Comparison of ENCODE assay signal across 9 mouse cellular contexts in the genomic region with DNA sequence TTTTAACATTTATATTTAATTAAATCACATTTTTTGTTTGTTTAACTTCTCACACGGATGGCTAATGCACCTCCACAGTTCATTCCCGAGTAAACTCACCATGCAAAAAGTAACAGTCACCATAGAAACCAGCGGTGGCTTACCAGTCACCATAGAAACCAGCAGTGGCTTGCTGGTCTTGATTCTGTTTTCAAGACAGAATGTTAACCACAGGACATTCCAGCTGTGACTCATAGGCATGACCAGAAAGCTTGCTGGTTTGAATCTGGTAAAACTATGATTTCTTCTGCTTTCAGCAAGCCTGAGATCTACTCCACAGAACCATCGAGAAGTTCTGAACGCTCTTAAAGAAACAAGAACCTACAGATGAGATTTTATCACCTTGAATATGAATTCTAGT.
DNase-seq lines count a peak whose midpoint lies in the region; ATAC-seq lines count a peak whose summit lies in the region.
"Had no signal": no experiment of that assay in that cellular context is flagged by ENCODE, and none has a peak within 500 bp of the region (broad histone marks: within the 10 kb centered on the region; RNA-seq: fewer than 3 reads in every experiment).

No protein-coding gene starts in this region.

- no peak for DNase-seq in kidney, postnatal 36 days
- peak; percentile 23 for DNase-seq in ZHBTc4 (ENCODE audit: low read depth, low spot score)
- DNase-seq in forelimb bud, embryonic 11.5 days (ENCODE audit: low read depth, low spot score) = peak; percentile 61
- DNase-seq in midbrain, embryonic 10.5 days (ENCODE audit: low spot score) = peak; percentile 72
- DNase-seq in urinary bladder, postnatal 10 days (ENCODE audit: low spot score) = no peak
- DNase-seq in kidney, adult 11 months = no peak
- DNase-seq in kidney, adult 18-20 months = no peak

- no peak overlapping the region for H3K27ac ChIP-seq in kidney, embryonic 14.5 days (ENCODE audit: low read depth, low read length)
- peak overlapping the region; percentile 72 for H3K27ac ChIP-seq in midbrain, embryonic 10.5 days (replicated peaks)

- H3K27me3 ChIP-seq in kidney, embryonic 14.5 days (ENCODE audit: control insufficient read depth, insufficient read depth, low read length) = no peaks in the 10 kb centered on the region
- no peaks in the 10 kb centered on the region for H3K27me3 ChIP-seq in midbrain, embryonic 10.5 days (ENCODE audit: low read depth, poor library complexity, severe bottlenecking)
- H3K27me3 ChIP-seq: megakaryocyte, embryonic 14.5 days had no signal

- no peaks in the 10 kb centered on the region for H3K9me3 ChIP-seq in kidney, embryonic 14.5 days (ENCODE audit: control insufficient read depth, low read length)
- H3K9me3 ChIP-seq in midbrain, embryonic 10.5 days (replicated peaks) = no peaks in the 10 kb centered on the region
- H3K9me3 ChIP-seq: megakaryocyte, embryonic 14.5 days had no signal

- 0 out of 2 replicates have a peak, but pooled peaks cover 3% of the 10 kb centered on the region for H3K4me1 ChIP-seq in kidney, embryonic 14.5 days (ENCODE audit: control insufficient read depth, insufficient read depth, low read length)
- peaks cover 32% of the 10 kb centered on the region for H3K4me1 ChIP-seq in midbrain, embryonic 10.5 days

- no peaks in the 10 kb centered on the region for H3K36me3 ChIP-seq in kidney, embryonic 14.5 days (ENCODE audit: control insufficient read depth, insufficient read depth, low read length)
- no peaks in the 10 kb centered on the region for H3K36me3 ChIP-seq in midbrain, embryonic 10.5 days

- H3K4me3 ChIP-seq in kidney, embryonic 14.5 days (ENCODE audit: low read length) = no peak overlapping the region
- H3K4me3 ChIP-seq in midbrain, embryonic 10.5 days = no peak overlapping the region
- H3K4me3 ChIP-seq: megakaryocyte, embryonic 14.5 days had no signal

- no peak overlapping the region for H3K4me2 ChIP-seq in kidney, embryonic 14.5 days (replicated peaks; ENCODE audit: low read depth, low read length)

- ATAC-seq in kidney, embryonic 14.5 days (ENCODE audit: low FRiP score, low TSS enrichment) = peak; percentile 44; the same call in 1 of the 2 replicates

- 35% methylated on average over 5 of the region's 5 CpGs for WGBS in kidney, embryonic 14.5 days
- WGBS in midbrain, embryonic 10.5 days = 33% methylated on average over 5 of the region's 5 CpGs

- no peak overlapping the region for H3K9ac ChIP-seq in kidney, embryonic 14.5 days (ENCODE audit: low read depth, low read length)

Comparison
In these comparisons a context has a peak if more than half of its experiments do, and no peak if none do; other contexts are left out.
1. DNase-seq: peak in ZHBTc4 (single experiment), forelimb bud, embryonic 11.5 days (single experiment) and midbrain, embryonic 10.5 days (single experiment); none in kidney, postnatal 36 days (0 of 2), urinary bladder, postnatal 10 days (single experiment), kidney, adult 11 months (single experiment) and kidney, adult 18-20 months (single experiment).